Mouse (Mus musculus): ENCODE data around the gene Ahcyl2.
"Not testable (repeated sequence)": the region's sequence is repeated elsewhere in the genome, so short reads cannot be mapped to it uniquely, and the experiment has no call there.

Gene Ahcyl2

GRCm38 (mm10) chr6:29815634-29816033 is 47.8 kb downstream of the Ahcyl2 start:
- DNase-seq (ENCODE audit: low spot score) = no peak

GRCm38 (mm10) chr6:29816371-29816770 is 48.6 kb downstream of the Ahcyl2 start:
- not testable (repeated sequence) for DNase-seq (ENCODE audit: low spot score)

DNA sequence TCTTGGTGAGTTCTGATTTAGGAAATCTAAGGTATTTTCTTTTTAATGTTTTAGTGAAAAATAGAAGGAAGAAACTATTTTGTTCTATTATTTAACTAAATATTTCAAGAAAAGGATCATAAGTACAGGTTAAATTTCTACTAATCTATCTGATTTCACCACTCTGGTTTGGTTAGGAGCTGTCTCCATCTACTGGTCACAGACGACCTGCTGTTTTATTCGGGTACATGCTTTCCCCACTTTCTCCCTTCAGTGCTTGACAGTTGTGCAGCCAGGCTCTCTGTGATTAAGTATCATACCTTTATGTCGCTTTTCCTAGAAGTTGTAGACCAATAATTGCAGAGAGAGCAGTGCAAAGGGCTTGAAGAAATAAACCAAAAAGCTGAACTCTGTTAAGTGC is 51.5 kb downstream of the Ahcyl2 start:
- peak; percentile 67 for DNase-seq (ENCODE audit: low spot score)

DNA sequence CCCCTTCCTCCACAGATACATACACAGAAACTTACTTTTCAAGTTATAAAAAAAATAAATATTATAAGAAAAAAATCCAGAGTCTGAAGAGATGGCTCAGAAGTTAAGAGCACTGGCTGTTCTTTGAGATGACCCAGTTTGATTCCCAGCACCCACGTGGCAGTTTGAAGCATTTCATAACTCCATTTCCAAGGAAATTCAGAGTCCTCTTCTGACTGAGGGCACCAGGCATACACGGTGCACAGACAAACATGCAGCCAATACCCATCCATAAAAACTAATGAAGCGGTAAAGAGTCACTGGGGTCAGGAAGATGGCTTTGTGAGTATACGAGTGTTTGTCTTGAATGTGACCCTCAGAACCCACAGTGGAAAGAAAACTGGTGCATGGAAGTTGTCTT is 52.5 kb downstream of the Ahcyl2 start:
- DNase-seq (ENCODE audit: low spot score) = no peak

DNA sequence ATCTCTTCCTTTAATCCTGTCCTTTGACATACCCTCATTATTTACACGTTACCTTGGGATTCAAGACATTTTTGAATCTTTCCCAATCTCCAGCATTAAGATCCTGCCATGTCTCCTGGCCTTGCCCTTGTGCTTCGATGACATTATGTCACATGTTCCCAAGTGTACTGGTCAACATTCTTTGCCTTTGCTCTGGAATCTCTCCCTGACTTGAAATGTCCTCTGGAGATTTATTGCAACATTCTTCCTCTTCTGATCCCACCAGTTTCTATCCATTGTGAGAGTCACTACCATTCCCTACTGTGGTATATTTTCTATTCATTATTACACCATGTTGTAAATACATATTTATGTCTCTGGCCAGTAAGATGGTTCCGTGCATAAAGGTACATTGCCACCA is 53.1 kb downstream of the Ahcyl2 start:
- DNase-seq (ENCODE audit: low spot score) = no peak

DNA sequence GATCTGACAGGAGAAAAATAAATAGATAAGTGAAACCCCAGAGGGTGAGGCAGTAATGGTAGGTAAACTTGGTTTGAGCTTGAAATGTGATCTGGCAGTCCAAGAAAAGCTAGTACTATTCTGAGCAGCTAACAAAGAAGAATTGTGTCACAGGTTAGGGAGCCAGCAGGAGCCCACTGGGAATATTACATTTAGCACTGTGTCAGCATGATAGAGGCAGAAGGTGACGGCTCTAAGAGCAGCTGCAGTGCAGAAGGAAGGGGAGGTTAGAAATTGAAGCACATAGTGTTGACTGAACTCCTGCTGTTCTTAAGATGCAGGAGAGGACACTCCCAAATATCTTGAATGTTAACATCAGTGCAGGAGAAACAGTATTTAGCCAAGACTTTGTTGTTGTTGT is 54.0 kb downstream of the Ahcyl2 start:
- no peak for DNase-seq (ENCODE audit: low spot score)

DNA sequence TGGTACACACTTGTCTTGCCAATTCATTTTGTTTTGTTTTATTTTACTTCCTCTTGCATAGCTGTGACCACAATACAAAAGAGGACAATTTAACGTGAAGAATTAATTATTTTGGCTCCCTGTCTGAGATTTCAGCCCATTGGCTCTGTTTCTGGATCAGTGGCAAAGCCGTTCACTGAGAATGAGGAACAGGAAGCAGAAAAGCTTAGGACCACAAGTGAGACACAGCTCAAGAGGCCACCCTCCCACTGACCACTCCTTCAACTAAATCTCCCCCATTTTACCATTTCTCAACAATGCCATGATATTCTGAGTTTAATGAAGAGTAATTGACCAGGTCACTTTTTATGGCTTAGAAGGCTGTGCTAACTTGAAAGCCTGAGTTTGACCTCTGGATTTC is 57.5 kb downstream of the Ahcyl2 start:
- DNase-seq (ENCODE audit: low spot score) = no peak

GRCm38 (mm10) chr6:29827291-29828242 is 59.8 kb downstream of the Ahcyl2 start:
- no peak for DNase-seq (ENCODE audit: low spot score)

DNA sequence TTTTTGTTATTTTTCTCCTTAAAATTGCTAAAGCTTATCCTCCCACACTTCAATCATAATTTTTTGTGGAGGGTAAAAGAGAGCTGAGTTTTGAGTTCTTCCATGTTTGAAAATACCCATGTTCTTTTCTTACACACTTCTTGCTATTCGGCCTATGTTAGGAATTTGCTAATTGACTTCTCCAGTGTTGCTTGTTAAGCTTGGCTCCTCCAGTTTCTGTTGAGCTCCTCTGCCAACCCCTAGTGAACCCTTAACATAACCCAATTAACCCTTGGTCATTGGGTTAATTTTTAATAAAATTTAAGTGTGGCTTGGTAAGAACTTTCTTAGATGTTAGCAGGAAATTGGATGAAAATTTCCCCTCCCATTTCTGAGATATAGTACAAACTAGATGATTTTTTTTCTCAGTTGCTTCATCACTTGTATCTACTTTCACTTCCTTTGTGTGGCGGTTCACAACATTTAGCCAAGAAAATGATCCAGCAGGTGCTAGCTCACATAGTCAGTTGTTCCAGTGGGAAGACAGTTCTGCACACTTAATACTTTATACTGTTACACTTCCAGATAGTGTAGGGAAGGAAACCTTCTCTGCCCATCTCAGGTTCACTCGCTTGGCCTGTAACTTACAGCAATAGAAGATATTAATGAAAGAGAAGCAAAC is 60.9 kb downstream of the Ahcyl2 start:
- DNase-seq (ENCODE audit: low spot score) = no peak

GRCm38 (mm10) chr6:29832356-29832755 is 64.5 kb downstream of the Ahcyl2 start:
- DNase-seq (ENCODE audit: low spot score) = no peak

- DNase-seq (ENCODE audit: low spot score) = no peak
These were observed 65.3 kb downstream of the Ahcyl2 start for GRCm38 (mm10) chr6:29833117-29833516.

- peak; percentile 36 for DNase-seq (ENCODE audit: low spot score)
These were observed 65.9 kb downstream of the Ahcyl2 start for GRCm38 (mm10) chr6:29833568-29834255.

DNA sequence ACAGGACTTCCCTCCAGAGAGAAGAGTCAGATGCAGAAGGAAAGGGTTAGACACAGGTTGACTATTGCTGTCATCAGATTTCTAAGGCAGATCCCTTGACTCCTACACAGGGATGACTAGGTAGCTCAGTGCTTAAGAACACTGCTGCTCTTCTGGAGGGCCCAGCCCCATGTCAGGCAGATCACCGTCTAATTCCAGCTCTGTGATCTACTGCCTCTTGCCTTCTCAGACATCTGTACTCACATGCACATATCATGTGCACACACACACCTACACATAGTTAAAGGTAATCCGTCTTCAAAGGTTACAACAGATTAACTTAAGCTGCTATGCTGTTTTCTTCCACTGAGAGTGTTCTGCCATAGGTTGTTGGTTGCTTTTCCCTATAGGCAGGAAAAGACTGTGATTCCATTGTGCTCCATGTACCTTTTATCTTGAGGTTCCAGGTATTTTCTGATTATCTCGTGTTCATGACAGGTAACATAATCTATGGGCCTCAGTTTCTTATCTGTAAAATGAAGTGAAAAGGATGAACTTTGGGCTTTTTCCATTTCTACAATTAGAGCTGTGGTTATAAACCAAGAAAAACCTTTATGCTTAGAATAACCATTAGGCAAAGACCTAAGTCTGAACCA is 67.8 kb downstream of the Ahcyl2 start:
- no peak for DNase-seq (ENCODE audit: low spot score)

DNA sequence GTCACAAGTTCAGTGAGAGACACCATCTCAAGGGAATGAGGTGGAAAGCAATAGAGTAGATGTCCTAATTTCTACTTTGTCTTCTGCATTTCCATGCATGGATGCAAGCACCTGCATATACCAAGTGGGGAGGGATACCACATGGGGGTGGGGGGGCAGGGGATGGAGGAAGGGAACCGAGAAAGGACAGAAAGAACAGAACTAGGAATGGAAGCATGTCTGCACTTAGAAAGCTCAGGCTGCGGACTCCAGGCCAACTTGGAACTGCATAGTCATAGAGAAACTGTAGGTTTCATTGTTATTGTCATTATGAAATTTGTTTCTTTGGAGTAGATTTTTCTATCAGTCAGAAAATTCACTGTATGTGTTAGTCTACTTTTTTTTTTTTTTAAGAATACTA is 69.8 kb downstream of the Ahcyl2 start:
- no peak for DNase-seq (ENCODE audit: low spot score)

- DNase-seq (ENCODE audit: low spot score) = no peak
These were observed 70.7 kb downstream of the Ahcyl2 start for GRCm38 (mm10) chr6:29838531-29838930.

GRCm38 (mm10) chr6:29840008-29840407 is 72.2 kb downstream of the Ahcyl2 start:
- no peak for DNase-seq (ENCODE audit: low spot score)

DNA sequence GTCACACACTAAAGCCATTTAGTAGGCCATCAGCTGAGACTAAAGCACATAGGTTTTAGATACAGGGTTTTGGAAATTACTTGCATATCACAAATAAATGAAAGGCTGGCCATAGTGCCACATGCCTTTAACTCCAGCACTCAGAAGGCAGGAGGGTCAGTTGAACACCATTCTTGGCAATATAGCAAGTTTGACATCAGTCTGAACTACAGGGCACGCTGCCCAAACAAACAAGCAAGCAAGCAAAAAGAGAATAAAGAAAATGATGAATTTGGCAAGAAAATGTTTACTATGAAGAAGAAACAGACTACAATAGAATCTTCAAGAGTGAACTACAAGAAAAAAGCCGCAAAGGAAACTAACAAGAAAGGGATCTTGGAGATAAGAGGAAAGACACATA is 73.7 kb downstream of the Ahcyl2 start:
- no peak for DNase-seq (ENCODE audit: low spot score)

DNA sequence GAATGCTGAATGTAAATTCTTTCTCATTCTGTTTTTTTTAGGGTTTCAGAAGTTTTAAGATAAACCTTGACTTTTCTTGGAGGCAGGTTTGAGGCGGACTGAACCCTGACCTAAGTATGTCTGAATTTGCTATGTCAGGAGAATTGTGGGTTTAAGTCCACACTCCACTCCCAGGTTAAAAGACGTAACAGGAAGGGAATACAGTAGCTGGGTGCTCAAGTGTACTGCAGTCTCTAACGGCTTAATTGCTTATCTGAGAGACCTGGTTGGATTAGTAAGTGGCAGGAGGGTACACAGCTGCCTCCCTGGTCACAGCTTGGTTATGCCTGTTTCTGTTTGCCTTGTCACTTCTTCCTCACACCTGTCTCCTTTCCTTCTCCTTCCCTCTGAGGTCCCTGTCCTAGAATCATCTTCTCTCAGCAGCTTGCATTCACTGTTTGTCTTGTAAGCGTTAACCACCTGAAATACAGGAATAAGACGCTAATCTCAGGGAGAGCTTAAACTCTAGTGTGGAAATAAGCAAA is 79.9 kb downstream of the Ahcyl2 start:
- no peak for DNase-seq (ENCODE audit: low spot score)

- no peak for DNase-seq (ENCODE audit: low spot score)
These were observed 81.0 kb downstream of the Ahcyl2 start for GRCm38 (mm10) chr6:29848808-29849207.

- no peak for DNase-seq (ENCODE audit: low spot score)
These were observed 82.3 kb downstream of the Ahcyl2 start for GRCm38 (mm10) chr6:29850096-29850495.

- DNase-seq (ENCODE audit: low spot score) = no peak
These were observed 82.9 kb downstream of the Ahcyl2 start for GRCm38 (mm10) chr6:29850747-29851146.

DNA sequence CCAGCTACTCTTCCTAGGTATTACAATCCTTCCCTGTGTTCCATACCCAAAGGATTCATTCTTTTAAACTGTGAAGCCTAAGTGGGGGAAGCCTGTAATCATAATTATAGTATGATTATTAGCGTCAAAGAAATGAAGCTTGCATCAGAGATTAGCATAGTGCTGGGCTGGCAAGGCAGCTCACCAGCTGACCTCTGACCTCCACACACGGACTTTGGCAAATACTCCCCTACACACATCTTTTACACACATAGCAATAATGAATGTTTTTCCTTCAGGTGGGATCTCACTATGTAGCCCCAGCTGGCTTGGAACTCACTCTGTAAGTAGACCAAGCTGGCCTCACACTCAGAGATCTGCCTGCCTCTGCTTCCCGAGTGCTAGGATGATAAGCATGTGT is 84.1 kb downstream of the Ahcyl2 start:
- DNase-seq (ENCODE audit: low spot score) = no peak
